Mouse (Mus musculus) 3134 (cell line): ENCODE results near the gene Clmp.
"Not testable (repeated sequence)": the region's sequence is repeated elsewhere in the genome, so short reads cannot be mapped to it uniquely, and the experiment has no call there.

ENCODE experiments used
- DNase-seq: peaks from one replicate; pipeline ENCODE4 v3.0.0-alpha.2; 2011; ENCODE audit warnings: low spot score; ENCODE audit not compliant: insufficient read length; ENCODE audit errors: extremely low read depth

Gene Clmp

GRCm38 (mm10) chr9:40799837-40800501 lies 114.2 kb downstream of the Clmp start:
- DNase-seq, result peak; percentile 83

GRCm38 (mm10) chr9:40800675-40801612 lies 115.2 kb downstream of the Clmp start, which contains the start of gene Hspa8:
Gene Hspa8 (plus strand): TSS chr9:40800984.
- DNase-seq, result peak; percentile 99

- DNase-seq, result not testable (repeated sequence)
Observed at GRCm38 (mm10) chr9:40801614-40802532, 116.1 kb downstream of the Clmp start.

- not testable (repeated sequence) for DNase-seq
Observed at GRCm38 (mm10) chr9:40802533-40802875, 116.7 kb downstream of the Clmp start.

GRCm38 (mm10) chr9:40804576-40804975 lies 118.8 kb downstream of the Clmp start:
- DNase-seq, result not testable (repeated sequence)

GRCm38 (mm10) chr9:40805263-40805662 lies 119.5 kb downstream of the Clmp start:
- DNase-seq, result peak; percentile 42

GRCm38 (mm10) chr9:40806440-40807288 lies 120.9 kb downstream of the Clmp start:
- DNase-seq, result peak; percentile 49

- peak; percentile 37 for DNase-seq
Observed at GRCm38 (mm10) chr9:40807289-40807920, 121.6 kb downstream of the Clmp start.

GRCm38 (mm10) chr9:40808061-40808906 lies 122.5 kb downstream of the Clmp start:
- DNase-seq, result no peak

- no peak for DNase-seq
Observed at GRCm38 (mm10) chr9:40808907-40809280, 123.1 kb downstream of the Clmp start.

- DNase-seq, result no peak
Observed at GRCm38 (mm10) chr9:40811860-40812259, 126.1 kb downstream of the Clmp start.

- no peak for DNase-seq
Observed at GRCm38 (mm10) chr9:40814060-40814459, 128.3 kb downstream of the Clmp start.

GRCm38 (mm10) chr9:40817325-40818028 lies 131.7 kb downstream of the Clmp start:
- DNase-seq, result no peak

GRCm38 (mm10) chr9:40825601-40826000 lies 139.8 kb downstream of the Clmp start:
- no peak for DNase-seq

- DNase-seq, result no peak
Observed at GRCm38 (mm10) chr9:40827366-40827765, 141.6 kb downstream of the Clmp start.

- peak; percentile 15 for DNase-seq
Observed at GRCm38 (mm10) chr9:40834569-40834968, 148.8 kb downstream of the Clmp start.
